Mouse (Mus musculus): ENCODE data around the gene Taf5l. TPM values are rescaled to one million over a fixed set of nuclear protein-coding genes. Genes with fewer than 3 reads are reported as not detected.

The Taf5l gene
- polyA plus RNA-seq, 1 experiment = 16.7 TPM

- Histone ChIP-seq H3K4me1 (ENCODE audit: control insufficient read depth, insufficient read depth, low read length) (no peaks in the 10 kb centered on the region), H3K4me3 (replicated peaks; ENCODE audit: control insufficient read depth, low read depth, low read length) (no peak overlapping the region), H3K27ac (ENCODE audit: control insufficient read depth, insufficient read depth, low read depth, low read length, poor library complexity) (no peak overlapping the region)
- WGBS = 65% methylated on average over 2 of the region's 2 CpGs
- no peak for TF ChIP-seq CTCF (IDR thresholded peaks at IDR 0.05; ENCODE audit: control insufficient read depth, insufficient read depth, low read length)
- TF ChIP-seq POLR2A (IDR thresholded peaks at IDR 0.05; ENCODE audit: borderline replicate concordance, control insufficient read depth, low read depth, low read length) = no peak
Observed at GRCm38 (mm10) chr8:123999568-123999967, 21.6 kb downstream of the Taf5l start.

- WGBS = 91% methylated on average over 3 of the region's 3 CpGs
- no peak overlapping the region for H3K27ac ChIP-seq (ENCODE audit: control insufficient read depth, insufficient read depth, low read depth, low read length, poor library complexity)
- H3K4me3 ChIP-seq (replicated peaks; ENCODE audit: control insufficient read depth, low read depth, low read length) = no peak overlapping the region
- TF ChIP-seq CTCF (IDR thresholded peaks at IDR 0.05; ENCODE audit: control insufficient read depth, insufficient read depth, low read length) = no peak
- no peak for TF ChIP-seq POLR2A (IDR thresholded peaks at IDR 0.05; ENCODE audit: borderline replicate concordance, control insufficient read depth, low read depth, low read length)
- peaks cover 2% of the 10 kb centered on the region for H3K4me1 ChIP-seq (ENCODE audit: control insufficient read depth, insufficient read depth, low read length)
Observed at GRCm38 (mm10) chr8:123993997-123994396, 27.2 kb downstream of the Taf5l start.

GRCm38 (mm10) chr8:123993597-123993996 is 27.6 kb downstream of the Taf5l start:
- no peak overlapping the region for H3K4me3 ChIP-seq (replicated peaks; ENCODE audit: control insufficient read depth, low read depth, low read length)
- WGBS = 89% methylated on average over 5 of the region's 5 CpGs
- H3K4me1 ChIP-seq (ENCODE audit: control insufficient read depth, insufficient read depth, low read length) = peaks cover 2% of the 10 kb centered on the region
- H3K27ac ChIP-seq (ENCODE audit: control insufficient read depth, insufficient read depth, low read depth, low read length, poor library complexity) = no peak overlapping the region
- TF ChIP-seq CTCF (IDR thresholded peaks at IDR 0.05; ENCODE audit: control insufficient read depth, insufficient read depth, low read length) (no peak), POLR2A (IDR thresholded peaks at IDR 0.05; ENCODE audit: borderline replicate concordance, control insufficient read depth, low read depth, low read length) (no peak)

GRCm38 (mm10) chr8:123992587-123992986 is 28.6 kb downstream of the Taf5l start:
- 82% methylated on average over 8 of the region's 8 CpGs for WGBS
- TF ChIP-seq CTCF (IDR thresholded peaks at IDR 0.05; ENCODE audit: control insufficient read depth, insufficient read depth, low read length) (peak; percentile 67), POLR2A (IDR thresholded peaks at IDR 0.05; ENCODE audit: borderline replicate concordance, control insufficient read depth, low read depth, low read length) (no peak)
- Histone ChIP-seq H3K4me3 (replicated peaks; ENCODE audit: control insufficient read depth, low read depth, low read length) (no peak overlapping the region), H3K27ac (ENCODE audit: control insufficient read depth, insufficient read depth, low read depth, low read length, poor library complexity) (no peak overlapping the region), H3K4me1 (ENCODE audit: control insufficient read depth, insufficient read depth, low read length) (peaks cover 2% of the 10 kb centered on the region)

GRCm38 (mm10) chr8:123990277-123991049 is 30.7 kb downstream of the Taf5l start:
- Histone ChIP-seq H3K4me1 (ENCODE audit: control insufficient read depth, insufficient read depth, low read length) (peaks cover 2% of the 10 kb centered on the region), H3K4me3 (replicated peaks; ENCODE audit: control insufficient read depth, low read depth, low read length) (peak overlapping the region; percentile 8), H3K27ac (ENCODE audit: control insufficient read depth, insufficient read depth, low read depth, low read length, poor library complexity) (peak overlapping the region; percentile 57)
- WGBS = 64% methylated on average over 13 of the region's 13 CpGs
- TF ChIP-seq POLR2A (IDR thresholded peaks at IDR 0.05; ENCODE audit: borderline replicate concordance, control insufficient read depth, low read depth, low read length) (no peak), CTCF (IDR thresholded peaks at IDR 0.05; ENCODE audit: control insufficient read depth, insufficient read depth, low read length) (no peak)

- H3K4me1 ChIP-seq (ENCODE audit: control insufficient read depth, insufficient read depth, low read length) = peaks cover 2% of the 10 kb centered on the region
- TF ChIP-seq POLR2A (IDR thresholded peaks at IDR 0.05; ENCODE audit: borderline replicate concordance, control insufficient read depth, low read depth, low read length) (no peak), CTCF (IDR thresholded peaks at IDR 0.05; ENCODE audit: control insufficient read depth, insufficient read depth, low read length) (no peak)
- H3K4me3 ChIP-seq (replicated peaks; ENCODE audit: control insufficient read depth, low read depth, low read length) = peak overlapping the region; percentile 5
- WGBS = 46% methylated on average over 7 of the region's 7 CpGs
- H3K27ac ChIP-seq (ENCODE audit: control insufficient read depth, insufficient read depth, low read depth, low read length, poor library complexity) = peak overlapping the region; percentile 94
Observed at GRCm38 (mm10) chr8:123989128-123989527, 32.1 kb downstream of the Taf5l start.

- WGBS = 19% methylated on average over 6 of the region's 6 CpGs
- Histone ChIP-seq H3K27ac (ENCODE audit: control insufficient read depth, insufficient read depth, low read depth, low read length, poor library complexity) (peak overlapping the region; percentile 94), H3K4me3 (replicated peaks; ENCODE audit: control insufficient read depth, low read depth, low read length) (no peak overlapping the region), H3K4me1 (ENCODE audit: control insufficient read depth, insufficient read depth, low read length) (peaks cover 2% of the 10 kb centered on the region)
- TF ChIP-seq POLR2A (IDR thresholded peaks at IDR 0.05; ENCODE audit: borderline replicate concordance, control insufficient read depth, low read depth, low read length) = 0 out of 2 replicates have a peak, but pooled peaks have one; percentile 40
- TF ChIP-seq CTCF (IDR thresholded peaks at IDR 0.05; ENCODE audit: control insufficient read depth, insufficient read depth, low read length) = no peak
Observed at GRCm38 (mm10) chr8:123988605-123989038, 32.6 kb downstream of the Taf5l start.

- Histone ChIP-seq H3K27ac (ENCODE audit: control insufficient read depth, insufficient read depth, low read depth, low read length, poor library complexity) (peak within 1 kb of the TSS; percentile 99), H3K4me3 (replicated peaks; ENCODE audit: control insufficient read depth, low read depth, low read length) (peak within 1 kb of the TSS; percentile 92), H3K4me1 (ENCODE audit: control insufficient read depth, insufficient read depth, low read length) (peaks cover 3% of the 10 kb centered on the region; the same call in 1 of the 2 replicates)
- WGBS = under 1% methylated on average over 56 of the region's 56 CpGs
- TF ChIP-seq CTCF (IDR thresholded peaks at IDR 0.05; ENCODE audit: control insufficient read depth, insufficient read depth, low read length) (no peak), POLR2A (IDR thresholded peaks at IDR 0.05; ENCODE audit: borderline replicate concordance, control insufficient read depth, low read depth, low read length) (peak; percentile 96)
Observed at GRCm38 (mm10) chr8:123982826-123983400, 38.3 kb downstream of the Taf5l start, which contains the start of gene Abcb10. Abcb10 (minus strand) TSS chr8:123983122.

All from bone marrow, adult 2 months (tissue).